Mouse (Mus musculus) embryonic facial prominence, embryonic 10.5 days (tissue): ENCODE data around the gene Fam111a. TPM values are rescaled to one million over a fixed set of nuclear protein-coding genes. Genes with fewer than 3 reads are reported as not detected.

Experiments used
- DNase-seq: peaks from one replicate; pipeline ENCODE4 v3.0.0-alpha.2; 2017; ENCODE audit warnings: low spot score
- H3K27ac ChIP-seq: fragments of 300-500 bp; sonication (generic); replicated peaks from 2 replicates; pipeline ENCODE4 v1.5.1; 2016; ENCODE audit warnings: mild to moderate bottlenecking
- H3K27me3 ChIP-seq: fragments of 300-500 bp; sonication (generic); replicated peaks from 2 replicates; pipeline ENCODE4 v1.6.1; 2016; ENCODE audit warnings: low read depth, mild to moderate bottlenecking; ENCODE audit not compliant: poor library complexity, severe bottlenecking
- H3K36me3 ChIP-seq: fragments of 300-500 bp; sonication (generic); replicated peaks from 2 replicates; pipeline ENCODE4 v1.6.1; 2016; ENCODE audit warnings: mild to moderate bottlenecking, moderate library complexity
- H3K4me1 ChIP-seq: fragments of 300-500 bp; sonication (generic); 2 replicates; pipeline ENCODE4 v1.6.1; 2016
- H3K4me3 ChIP-seq: fragments of 300-500 bp; sonication (generic); 2 replicates; pipeline ENCODE4 v1.5.1; 2016; ENCODE audit warnings: mild to moderate bottlenecking, moderate library complexity
- H3K9me3 ChIP-seq: fragments of 300-500 bp; sonication (generic); 2 replicates; pipeline ENCODE4 v1.6.1; 2016; ENCODE audit warnings: mild to moderate bottlenecking
- WGBS: fragments of 180-500 bp; shearing (Covaris S2); methylation state at CpG from one replicate; pipeline ENCODE4 v1.1.7; 2016; 5-methylcytosine and 5-hydroxymethylcytosine counted together
- polyA plus RNA-seq: library from polyadenylated mRNA; unstranded; fragments of >200 nt; fragmentation: Nextera tagmentation; extraction: Ambion mirVana; gene quantifications from 2 replicates; pipeline ENCODE4 v1.2.1, GENCODE M21; 2016

Gene Fam111a
- polyA plus RNA-seq, 1 experiment from 2014 or later, result 21.4 TPM

DNA sequence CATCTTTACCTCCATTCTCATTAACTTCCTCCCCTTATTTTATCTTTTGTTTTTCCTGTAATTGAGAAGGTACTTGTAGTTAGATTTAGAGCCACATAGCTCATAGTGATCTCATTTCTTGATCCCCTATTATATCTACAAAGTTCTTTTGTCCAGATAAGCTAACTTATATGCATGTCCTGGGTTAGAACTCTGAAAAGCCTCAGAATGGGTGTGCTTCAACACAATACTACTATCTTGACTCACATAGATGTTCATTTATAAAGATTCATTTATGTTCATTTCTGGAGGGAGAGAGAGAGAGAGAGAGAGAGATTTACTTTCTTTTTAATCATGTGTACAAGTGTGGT lies 27.0 kb upstream of the Fam111a start:
- Histone ChIP-seq H3K4me3 (peak overlapping the region; percentile 59), H3K36me3 (no peaks in the 10 kb centered on the region), H3K9me3 (no peaks in the 10 kb centered on the region), H3K27me3 (no peaks in the 10 kb centered on the region), H3K4me1 (no peaks in the 10 kb centered on the region), H3K27ac (no peak overlapping the region)
- DNase-seq, result no peak

DNA sequence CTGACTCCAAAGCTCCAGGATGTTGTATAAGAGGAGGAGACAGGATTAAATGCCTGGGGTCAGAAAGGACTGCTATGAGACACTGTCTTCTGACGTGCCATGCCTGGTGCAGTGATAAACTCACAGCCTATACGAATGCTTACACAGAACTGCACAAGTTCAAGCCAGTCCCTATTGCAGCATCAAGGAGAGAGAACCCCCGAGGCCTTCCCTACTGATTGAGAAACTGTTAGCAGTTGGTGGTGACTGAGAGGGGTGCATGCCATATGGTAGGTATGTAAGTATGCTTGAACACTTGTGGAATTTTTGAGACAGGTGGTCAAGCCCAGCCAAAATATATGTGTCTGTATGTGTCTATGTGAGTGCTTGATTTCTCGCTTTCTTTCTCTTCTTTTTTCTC lies 22.2 kb upstream of the Fam111a start:
- no peak for DNase-seq
- H3K36me3 ChIP-seq, result no peaks in the 10 kb centered on the region
- WGBS, result 48% methylated on average over 4 of the region's 4 CpGs
- H3K9me3 ChIP-seq, result no peaks in the 10 kb centered on the region
- H3K27ac ChIP-seq, result no peak overlapping the region
- no peaks in the 10 kb centered on the region for H3K27me3 ChIP-seq
- no peak overlapping the region for H3K4me3 ChIP-seq
- no peaks in the 10 kb centered on the region for H3K4me1 ChIP-seq

- DNase-seq, result no peak
- Histone ChIP-seq H3K36me3 (no peaks in the 10 kb centered on the region), H3K9me3 (no peaks in the 10 kb centered on the region), H3K4me3 (no peak overlapping the region), H3K27me3 (no peaks in the 10 kb centered on the region), H3K4me1 (no peaks in the 10 kb centered on the region), H3K27ac (no peak overlapping the region)
Measured at GRCm38 (mm10) chr19:12537168-12537567, 8.4 kb upstream of the Fam111a start.

DNA sequence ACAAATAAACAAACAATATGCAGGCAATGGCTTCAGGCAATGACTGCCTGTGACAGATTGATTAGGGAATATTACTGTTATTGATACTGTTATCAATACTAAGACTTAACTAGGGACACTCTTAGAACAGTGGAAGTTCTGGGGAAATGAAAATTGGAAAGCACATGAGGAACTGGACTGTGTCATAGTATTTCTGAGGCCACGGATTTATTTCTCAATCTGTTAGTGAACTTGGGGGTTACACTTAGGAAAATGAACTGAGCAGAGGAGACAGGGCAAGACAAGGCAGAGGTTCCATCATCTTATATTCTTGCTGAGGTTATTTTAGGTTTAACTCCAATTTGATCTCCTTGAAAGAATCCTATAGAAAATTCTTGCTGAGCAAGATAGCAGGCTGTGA lies 5.6 kb upstream of the Fam111a start:
- no peaks in the 10 kb centered on the region for H3K27me3 ChIP-seq
- H3K36me3 ChIP-seq, result no peaks in the 10 kb centered on the region
- H3K4me3 ChIP-seq, result no peak overlapping the region
- H3K27ac ChIP-seq, result no peak overlapping the region
- H3K9me3 ChIP-seq, result no peaks in the 10 kb centered on the region
- DNase-seq, result no peak
- 87% methylated on average over 1 of the region's 1 CpGs for WGBS
- no peaks in the 10 kb centered on the region for H3K4me1 ChIP-seq

GRCm38 (mm10) chr19:12540727-12541126 lies 4.8 kb upstream of the Fam111a start:
- DNase-seq, result no peak
- Histone ChIP-seq H3K36me3 (no peaks in the 10 kb centered on the region), H3K27ac (no peak overlapping the region), H3K9me3 (no peaks in the 10 kb centered on the region), H3K27me3 (no peaks in the 10 kb centered on the region), H3K4me1 (no peaks in the 10 kb centered on the region), H3K4me3 (no peak overlapping the region)
- 67% methylated on average over 3 of the region's 3 CpGs for WGBS

GRCm38 (mm10) chr19:12541644-12542043 lies 3.9 kb upstream of the Fam111a start:
- Histone ChIP-seq H3K4me1 (no peaks in the 10 kb centered on the region), H3K27me3 (no peaks in the 10 kb centered on the region), H3K36me3 (no peaks in the 10 kb centered on the region), H3K4me3 (no peak overlapping the region), H3K27ac (no peak overlapping the region), H3K9me3 (no peaks in the 10 kb centered on the region)
- no peak for DNase-seq
- WGBS, result 41% methylated on average over 2 of the region's 2 CpGs

GRCm38 (mm10) chr19:12549166-12549565 lies 3.6 kb downstream of the Fam111a start:
- WGBS, result 82% methylated on average over 5 of the region's 5 CpGs
- Histone ChIP-seq H3K27ac (no peak overlapping the region), H3K27me3 (no peaks in the 10 kb centered on the region), H3K4me3 (no peak overlapping the region), H3K36me3 (no peaks in the 10 kb centered on the region), H3K9me3 (no peaks in the 10 kb centered on the region), H3K4me1 (no peaks in the 10 kb centered on the region)
- peak; percentile 26 for DNase-seq

DNA sequence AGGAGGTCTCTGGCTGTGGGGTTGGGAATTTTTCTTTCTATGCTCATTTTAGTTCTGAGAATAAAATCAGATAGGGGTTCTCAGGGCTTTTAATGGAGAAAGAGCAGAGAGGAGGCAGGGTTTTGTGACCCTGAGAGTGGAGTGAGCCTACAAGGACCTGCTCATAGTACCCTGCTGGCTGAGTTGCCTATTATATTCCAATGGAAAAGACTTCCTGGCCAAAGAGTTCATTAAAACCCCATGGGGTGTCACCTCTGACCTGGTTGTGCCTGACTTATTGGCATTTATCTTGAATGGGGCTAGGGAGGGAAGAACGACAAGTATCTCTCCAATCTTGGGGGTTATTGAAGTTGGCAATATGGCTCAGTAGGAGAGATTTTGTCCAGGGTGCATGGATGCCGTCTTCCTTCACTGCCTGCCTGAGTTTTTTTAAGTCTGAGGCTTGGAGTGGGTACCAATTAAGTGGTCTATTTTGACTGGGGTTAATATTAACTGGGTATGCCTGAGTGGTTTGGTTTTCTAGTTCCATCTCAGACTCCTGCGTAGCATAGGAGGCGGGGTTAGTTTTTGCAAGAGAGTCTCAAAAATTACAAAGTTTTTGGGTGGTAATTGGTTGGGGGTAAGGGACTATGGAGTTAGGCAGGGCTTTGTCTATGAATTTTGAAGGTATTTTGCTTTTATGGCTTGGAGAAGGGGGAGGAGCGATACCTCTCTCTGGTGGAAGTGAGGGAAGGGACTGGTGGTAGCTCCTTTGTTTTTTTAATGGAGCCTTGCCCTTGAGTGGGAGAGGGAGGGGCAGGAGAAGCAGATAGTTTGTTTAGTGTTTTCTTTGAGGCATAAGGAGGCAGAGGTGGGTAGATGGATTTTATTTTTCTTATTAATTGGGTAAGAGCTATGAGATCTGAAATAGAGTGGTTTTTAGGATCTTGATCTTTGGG lies 4.7 kb downstream of the Fam111a start:
- no peaks in the 10 kb centered on the region for H3K9me3 ChIP-seq
- DNase-seq, result no peak
- H3K27ac ChIP-seq, result no peak overlapping the region
- no peaks in the 10 kb centered on the region for H3K36me3 ChIP-seq
- WGBS, result 76% methylated on average over 5 of the region's 5 CpGs
- H3K4me1 ChIP-seq, result no peaks in the 10 kb centered on the region
- no peaks in the 10 kb centered on the region for H3K27me3 ChIP-seq
- H3K4me3 ChIP-seq, result no peak overlapping the region

GRCm38 (mm10) chr19:12556293-12556692 lies 10.8 kb downstream of the Fam111a start:
- Histone ChIP-seq H3K27me3 (no peaks in the 10 kb centered on the region), H3K36me3 (no peaks in the 10 kb centered on the region), H3K27ac (no peak overlapping the region), H3K4me1 (no peaks in the 10 kb centered on the region), H3K4me3 (no peak overlapping the region), H3K9me3 (no peaks in the 10 kb centered on the region)
- 91% methylated on average over 2 of the region's 2 CpGs for WGBS
- no peak for DNase-seq

DNA sequence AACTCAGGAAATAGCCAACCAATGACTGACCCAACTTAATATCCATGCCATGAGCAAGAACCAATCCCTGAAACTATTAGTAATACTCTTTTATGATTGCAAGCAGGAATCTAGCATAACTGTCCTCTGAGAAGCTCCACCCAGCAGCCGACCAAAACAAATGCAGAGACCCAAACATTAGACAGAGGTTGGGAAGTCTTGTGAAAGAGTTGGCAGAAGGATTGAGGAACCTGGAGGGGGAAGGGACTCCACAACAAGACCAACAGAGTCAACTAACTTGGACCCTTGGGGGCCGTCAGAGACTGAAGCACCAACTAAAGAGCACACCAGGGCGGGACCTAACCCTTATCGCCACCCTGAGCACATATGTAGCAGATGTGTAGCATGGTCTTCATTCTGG lies 12.7 kb downstream of the Fam111a start:
- H3K4me3 ChIP-seq, result no peak overlapping the region
- DNase-seq, result no peak
- H3K9me3 ChIP-seq, result no peaks in the 10 kb centered on the region
- H3K4me1 ChIP-seq, result no peaks in the 10 kb centered on the region
- H3K27ac ChIP-seq, result no peak overlapping the region
- no peaks in the 10 kb centered on the region for H3K27me3 ChIP-seq
- no peaks in the 10 kb centered on the region for H3K36me3 ChIP-seq
- 88% methylated on average over 4 of the region's 4 CpGs for WGBS

- Histone ChIP-seq H3K9me3 (no peaks in the 10 kb centered on the region), H3K36me3 (no peaks in the 10 kb centered on the region), H3K4me3 (no peak overlapping the region), H3K27ac (no peak overlapping the region), H3K4me1 (no peaks in the 10 kb centered on the region), H3K27me3 (no peaks in the 10 kb centered on the region)
- no peak for DNase-seq
Measured at GRCm38 (mm10) chr19:12564197-12564596, 18.7 kb downstream of the Fam111a start.

DNA sequence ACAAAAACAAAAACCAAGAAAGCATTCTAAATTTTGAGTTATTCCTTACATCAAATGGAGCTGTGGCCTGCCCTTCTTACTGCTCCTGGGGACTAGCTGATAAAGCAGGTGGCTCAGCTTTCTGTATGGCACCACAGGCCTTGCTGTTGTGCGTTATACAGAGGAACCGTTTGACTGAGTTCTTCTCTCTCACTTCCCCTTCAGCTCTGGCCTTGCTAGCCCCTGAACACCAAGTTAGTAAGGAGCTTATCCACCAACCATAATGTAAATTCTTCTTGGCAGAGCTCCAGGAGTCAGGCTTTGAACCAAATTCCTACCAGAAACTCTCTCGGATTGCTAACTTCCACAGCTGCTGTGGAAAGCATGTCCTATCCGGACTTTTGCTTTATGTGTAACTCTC lies 21.5 kb downstream of the Fam111a start:
- H3K4me1 ChIP-seq, result no peaks in the 10 kb centered on the region
- no peak overlapping the region for H3K4me3 ChIP-seq
- H3K9me3 ChIP-seq, result no peaks in the 10 kb centered on the region
- WGBS, result 76% methylated on average over 4 of the region's 4 CpGs
- H3K36me3 ChIP-seq, result no peaks in the 10 kb centered on the region
- H3K27ac ChIP-seq, result no peak overlapping the region
- no peaks in the 10 kb centered on the region for H3K27me3 ChIP-seq
- DNase-seq, result no peak

DNA sequence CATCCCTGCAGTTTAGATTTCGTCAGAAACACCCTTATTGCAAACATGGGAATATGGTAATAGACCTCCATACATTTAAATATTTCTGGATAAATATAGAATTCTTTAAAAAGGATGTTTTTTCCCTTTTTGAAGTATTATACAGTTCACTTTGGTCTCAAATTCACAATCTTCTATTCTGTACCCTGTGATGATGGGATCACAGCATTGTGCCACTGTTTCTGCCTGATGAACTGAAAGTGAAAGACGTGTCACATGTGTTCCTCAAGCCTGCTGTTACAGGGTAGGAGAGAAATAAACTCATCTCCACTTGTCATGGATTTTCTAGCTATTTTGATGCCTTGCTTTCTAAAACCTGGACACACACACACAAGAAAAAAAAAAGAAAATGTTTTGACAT lies 25.3 kb downstream of the Fam111a start:
- no peaks in the 10 kb centered on the region for H3K36me3 ChIP-seq
- H3K27me3 ChIP-seq, result no peaks in the 10 kb centered on the region
- H3K9me3 ChIP-seq, result no peaks in the 10 kb centered on the region
- 72% methylated on average over 2 of the region's 2 CpGs for WGBS
- DNase-seq, result no peak
- H3K4me3 ChIP-seq, result no peak overlapping the region
- peaks cover 15% of the 10 kb centered on the region for H3K4me1 ChIP-seq
- H3K27ac ChIP-seq, result no peak overlapping the region
